Mouse (Mus musculus): ENCODE measurements around the gene Osbpl2. TPM values are rescaled to one million over a fixed set of nuclear protein-coding genes. Genes with fewer than 3 reads are reported as not detected.

The Osbpl2 gene
- polyA plus RNA-seq, 1 experiment from 2014 or later, result 41.8 TPM

DNA sequence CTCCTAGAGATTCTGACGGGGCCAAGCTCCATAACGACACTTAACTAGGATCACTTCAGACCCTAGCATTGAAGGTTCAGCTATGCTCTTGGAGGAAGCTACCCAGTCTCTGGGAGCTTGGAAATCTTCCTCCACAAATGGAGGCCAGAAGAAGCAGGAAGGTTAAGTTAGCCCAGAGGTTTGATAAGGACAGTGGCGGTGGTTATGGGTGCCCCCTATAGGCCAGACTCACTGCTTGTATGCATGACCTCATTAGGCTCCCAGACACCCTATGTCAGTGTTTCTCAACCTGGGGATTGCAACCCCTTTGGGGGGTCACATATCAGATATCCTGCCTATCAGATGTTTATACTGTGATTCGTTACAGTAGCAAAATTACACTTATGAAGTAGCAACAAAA, 12.0 kb upstream of the Osbpl2 start:
- H3K4me2 ChIP-seq (replicated peaks), result no peak overlapping the region
- H3K4me3 ChIP-seq, result no peak overlapping the region
- no peaks in the 10 kb centered on the region for H3K9me3 ChIP-seq
- no peaks in the 10 kb centered on the region for H3K36me3 ChIP-seq
- H3K9ac ChIP-seq, result no peak overlapping the region
- H3K27me3 ChIP-seq, result peaks cover 50% of the 10 kb centered on the region
- H3K4me1 ChIP-seq, result peaks cover 20% of the 10 kb centered on the region
- WGBS, result 66% methylated on average over 4 of the region's 4 CpGs
- no peak overlapping the region for H3K27ac ChIP-seq
- ATAC-seq (ENCODE audit: insufficient number of reproducible peaks, insufficient read depth, low FRiP score, low TSS enrichment), result no peak

DNA sequence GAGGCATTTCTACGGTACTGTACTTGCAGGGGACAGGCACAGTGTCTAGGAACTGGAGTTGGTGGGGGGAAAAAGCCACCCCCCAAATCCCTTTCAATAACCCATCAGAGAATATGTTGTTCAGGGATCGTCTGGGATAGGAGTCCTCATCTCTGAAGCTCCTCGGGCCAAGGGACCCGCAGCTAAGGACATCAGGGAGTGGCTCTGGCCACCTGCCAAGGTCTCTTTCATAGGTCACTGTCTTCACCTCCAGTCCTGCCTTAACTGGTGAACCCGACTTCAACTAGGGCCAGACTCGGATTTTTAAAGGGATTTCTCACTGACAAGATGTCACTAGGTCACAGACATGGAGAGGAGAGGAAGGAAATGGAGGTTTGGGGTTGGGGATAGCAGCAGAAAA, 10.8 kb upstream of the Osbpl2 start:
- WGBS, result 66% methylated on average over 6 of the region's 6 CpGs
- H3K9ac ChIP-seq, result no peak overlapping the region
- no peaks in the 10 kb centered on the region for H3K36me3 ChIP-seq
- peaks cover 38% of the 10 kb centered on the region for H3K27me3 ChIP-seq
- H3K4me1 ChIP-seq, result peaks cover 13% of the 10 kb centered on the region
- H3K4me2 ChIP-seq (replicated peaks), result no peak overlapping the region
- no peaks in the 10 kb centered on the region for H3K9me3 ChIP-seq
- no peak for ATAC-seq (ENCODE audit: insufficient number of reproducible peaks, insufficient read depth, low FRiP score, low TSS enrichment)
- H3K4me3 ChIP-seq, result no peak overlapping the region
- H3K27ac ChIP-seq, result no peak overlapping the region

DNA sequence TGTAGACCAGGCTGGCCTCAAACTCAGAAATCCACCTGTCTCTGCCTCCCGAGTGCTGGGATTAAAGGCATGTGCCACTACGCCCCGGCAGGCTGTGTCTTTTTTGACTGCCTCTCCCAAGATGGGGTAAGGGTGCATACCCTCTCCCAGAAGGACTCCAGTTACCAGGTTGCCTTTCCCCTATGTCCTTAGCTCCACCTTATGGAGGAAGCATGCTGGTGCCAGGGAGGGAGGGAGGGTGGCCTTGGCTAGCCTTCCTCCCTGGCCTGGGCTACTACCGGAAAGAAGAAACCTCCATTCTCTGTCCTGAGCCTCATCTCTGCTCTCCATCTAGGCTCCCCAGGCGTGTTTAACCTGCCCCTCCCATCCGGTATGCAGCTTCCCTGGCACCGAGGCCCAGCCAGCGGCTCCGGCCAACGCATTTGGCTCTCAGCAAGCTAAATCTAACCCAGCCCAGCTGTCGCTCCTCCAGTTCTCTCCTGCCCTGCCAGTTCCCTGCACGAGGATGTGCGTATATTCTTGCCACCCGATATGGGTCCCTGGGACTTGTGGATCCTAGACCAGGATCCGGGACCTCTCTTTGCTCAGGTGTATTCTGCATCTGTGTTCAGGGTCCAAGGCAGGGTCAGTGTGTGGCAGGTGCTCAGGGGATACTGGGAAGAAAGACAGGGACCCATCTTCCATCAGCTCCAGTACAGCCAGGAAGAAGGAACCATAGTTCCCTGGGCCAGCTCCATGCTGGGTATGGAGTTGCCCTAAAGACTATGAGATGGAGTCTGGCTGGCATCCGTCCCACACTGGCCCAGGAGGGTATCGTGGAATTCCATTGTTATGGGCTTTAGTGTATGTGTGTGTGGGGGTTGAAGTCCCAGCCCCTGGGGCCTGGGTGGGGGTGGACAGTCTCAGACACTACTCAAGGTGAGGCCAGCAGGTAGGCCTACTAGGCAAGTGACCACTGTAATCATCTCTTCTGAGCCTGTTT, 4.9 kb upstream of the Osbpl2 start:
- Histone ChIP-seq H3K9ac (no peak overlapping the region), H3K4me2 (replicated peaks) (no peak overlapping the region), H3K36me3 (no peaks in the 10 kb centered on the region), H3K9me3 (no peaks in the 10 kb centered on the region), H3K4me3 (no peak overlapping the region), H3K27ac (no peak overlapping the region), H3K4me1 (peaks cover 22% of the 10 kb centered on the region), H3K27me3 (peaks cover 7% of the 10 kb centered on the region; the same call in 1 of the 2 replicates)
- 53% methylated on average over 17 of the region's 17 CpGs for WGBS
- ATAC-seq (ENCODE audit: insufficient number of reproducible peaks, insufficient read depth, low FRiP score, low TSS enrichment), result no peak

DNA sequence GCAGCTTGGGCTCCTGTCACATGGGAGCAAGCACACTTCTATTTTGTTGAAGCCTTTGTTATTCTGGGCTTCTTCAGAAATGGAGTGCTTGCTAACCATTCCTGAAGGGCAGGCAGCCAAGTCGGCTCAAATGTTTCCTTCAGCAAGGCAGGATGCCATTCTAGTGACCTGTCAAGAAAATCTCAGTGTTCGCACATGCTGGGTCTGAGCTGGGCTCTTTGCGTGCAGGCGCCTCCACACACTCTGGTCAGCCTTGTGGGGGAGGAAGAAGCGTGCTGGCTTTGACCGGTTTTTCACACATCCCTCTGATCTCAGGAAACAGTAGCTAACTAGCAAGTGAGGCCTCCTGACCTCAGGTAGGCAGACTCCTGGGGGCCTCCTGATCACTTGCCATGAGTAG, 3.8 kb upstream of the Osbpl2 start:
- Histone ChIP-seq H3K4me1 (peaks cover 28% of the 10 kb centered on the region), H3K9ac (no peak overlapping the region), H3K36me3 (no peaks in the 10 kb centered on the region), H3K27ac (no peak overlapping the region), H3K27me3 (peaks cover 4% of the 10 kb centered on the region; the same call in 1 of the 2 replicates), H3K4me2 (replicated peaks) (no peak overlapping the region), H3K9me3 (no peaks in the 10 kb centered on the region), H3K4me3 (no peak overlapping the region)
- ATAC-seq (ENCODE audit: insufficient number of reproducible peaks, insufficient read depth, low FRiP score, low TSS enrichment), result no peak
- 53% methylated on average over 6 of the region's 6 CpGs for WGBS

DNA sequence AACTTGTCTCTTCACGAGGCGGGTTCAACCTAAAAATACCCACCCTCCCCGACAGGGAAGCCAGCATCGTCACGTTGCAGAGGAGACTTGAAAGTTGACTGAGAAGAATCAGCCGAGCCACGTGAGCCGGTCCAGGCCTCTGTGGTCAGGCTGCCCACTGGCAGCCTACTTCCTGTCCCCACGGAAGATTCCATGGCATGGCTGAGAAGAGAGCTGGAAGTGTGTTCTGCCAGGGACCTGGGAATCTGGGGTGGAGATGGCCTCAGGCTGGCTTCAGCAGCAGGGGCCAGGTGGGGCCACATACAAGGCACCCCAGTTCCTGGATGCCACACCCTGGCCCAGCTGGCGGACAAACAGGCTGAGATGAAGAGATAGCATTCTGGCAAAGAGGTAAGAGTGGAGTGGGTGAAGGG, 3.0 kb upstream of the Osbpl2 start:
- Histone ChIP-seq H3K9ac (no peak overlapping the region), H3K9me3 (no peaks in the 10 kb centered on the region), H3K4me1 (peaks cover 29% of the 10 kb centered on the region), H3K4me3 (no peak overlapping the region), H3K36me3 (no peaks in the 10 kb centered on the region), H3K27me3 (no peaks in the 10 kb centered on the region), H3K27ac (no peak overlapping the region), H3K4me2 (replicated peaks) (no peak overlapping the region)
- ATAC-seq (ENCODE audit: insufficient number of reproducible peaks, insufficient read depth, low FRiP score, low TSS enrichment), result no peak
- WGBS, result 73% methylated on average over 10 of the region's 10 CpGs

DNA sequence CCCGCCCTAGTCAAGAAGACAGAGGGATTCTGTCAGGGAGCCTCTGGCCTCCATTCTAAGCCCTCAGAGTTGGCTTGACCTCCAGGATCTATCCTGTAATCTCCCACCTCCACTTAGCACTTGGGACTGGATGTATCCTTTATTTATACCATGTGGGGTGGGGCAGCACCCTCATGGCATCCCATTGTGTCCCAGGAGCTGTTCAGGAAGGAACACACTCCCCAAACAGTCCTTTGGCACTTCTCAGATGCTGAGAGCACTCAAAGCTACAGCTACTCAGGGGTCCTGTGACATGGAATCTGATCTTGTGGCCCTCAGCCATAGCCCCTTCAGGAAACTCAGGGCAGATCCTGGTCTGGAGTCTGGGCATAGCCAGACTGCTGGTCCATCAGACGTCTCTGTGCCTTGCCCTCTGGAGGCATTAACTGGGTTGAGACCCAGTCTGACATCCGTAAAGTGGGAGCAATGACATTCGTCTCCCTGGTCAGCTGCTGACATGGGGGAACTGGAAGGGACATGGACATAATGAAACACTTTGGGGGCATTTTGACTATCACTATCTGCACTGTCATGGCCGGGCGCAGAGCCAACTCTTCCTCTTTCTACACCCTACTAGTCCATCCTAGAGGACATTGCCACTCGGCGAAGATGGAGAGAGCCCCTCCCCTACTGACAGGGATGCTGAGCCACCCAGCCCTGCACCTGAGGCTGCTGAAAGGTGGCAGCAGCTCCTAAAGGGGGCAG, 2.2 kb upstream of the Osbpl2 start:
- Histone ChIP-seq H3K9ac (no peak overlapping the region), H3K36me3 (no peaks in the 10 kb centered on the region), H3K27ac (no peak overlapping the region), H3K4me2 (replicated peaks) (no peak overlapping the region), H3K4me3 (no peak overlapping the region), H3K9me3 (no peaks in the 10 kb centered on the region), H3K27me3 (no peaks in the 10 kb centered on the region), H3K4me1 (peaks cover 29% of the 10 kb centered on the region)
- WGBS, result 69% methylated on average over 8 of the region's 8 CpGs
- no peak for ATAC-seq (ENCODE audit: insufficient number of reproducible peaks, insufficient read depth, low FRiP score, low TSS enrichment)

DNA sequence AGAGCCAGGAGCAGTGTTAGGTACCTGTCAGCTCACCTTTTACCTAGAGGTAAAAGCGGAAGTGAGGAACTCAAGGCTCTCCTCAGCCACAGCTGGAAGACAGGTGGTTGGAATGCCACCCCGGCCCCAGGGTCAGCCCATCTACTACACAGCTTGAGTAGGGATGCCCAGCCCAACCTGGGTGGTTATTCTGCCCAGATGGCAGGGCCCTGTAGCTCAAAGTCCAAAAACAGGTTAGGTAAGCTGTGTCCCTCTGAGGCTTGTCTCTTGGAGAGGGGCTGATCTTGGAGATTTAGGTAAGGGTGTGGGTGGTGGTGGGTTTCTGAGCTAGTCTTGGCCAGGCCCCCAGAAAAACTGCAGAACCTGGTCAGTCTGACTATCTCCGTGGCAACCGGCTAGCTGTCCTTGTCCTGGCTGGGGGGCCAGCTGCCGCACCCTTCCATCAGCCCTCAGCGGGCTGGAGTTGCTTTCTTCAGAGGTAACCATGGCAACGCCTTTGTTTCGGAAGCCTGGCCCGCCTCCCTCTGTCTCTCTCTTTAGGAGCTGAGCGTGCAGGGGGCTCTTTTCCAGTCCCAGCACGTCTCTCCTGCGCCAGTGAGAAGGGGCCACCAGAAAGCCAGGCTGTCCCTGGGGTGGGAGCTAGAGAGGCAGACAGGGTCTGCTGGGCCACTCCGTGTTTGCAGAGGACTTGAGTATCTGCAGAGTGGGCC, 1.5 kb upstream of the Osbpl2 start:
- H3K9me3 ChIP-seq, result no peaks in the 10 kb centered on the region
- no peak for ATAC-seq (ENCODE audit: insufficient number of reproducible peaks, insufficient read depth, low FRiP score, low TSS enrichment)
- 9% methylated on average over 13 of the region's 13 CpGs for WGBS
- H3K27ac ChIP-seq, result no peak overlapping the region
- peaks cover 29% of the 10 kb centered on the region for H3K4me1 ChIP-seq
- H3K4me2 ChIP-seq (replicated peaks), result peak overlapping the region; percentile 24; the same call in 1 of the 2 replicates
- H3K4me3 ChIP-seq, result no peak overlapping the region
- no peaks in the 10 kb centered on the region for H3K36me3 ChIP-seq
- no peak overlapping the region for H3K9ac ChIP-seq
- H3K27me3 ChIP-seq, result no peaks in the 10 kb centered on the region

DNA sequence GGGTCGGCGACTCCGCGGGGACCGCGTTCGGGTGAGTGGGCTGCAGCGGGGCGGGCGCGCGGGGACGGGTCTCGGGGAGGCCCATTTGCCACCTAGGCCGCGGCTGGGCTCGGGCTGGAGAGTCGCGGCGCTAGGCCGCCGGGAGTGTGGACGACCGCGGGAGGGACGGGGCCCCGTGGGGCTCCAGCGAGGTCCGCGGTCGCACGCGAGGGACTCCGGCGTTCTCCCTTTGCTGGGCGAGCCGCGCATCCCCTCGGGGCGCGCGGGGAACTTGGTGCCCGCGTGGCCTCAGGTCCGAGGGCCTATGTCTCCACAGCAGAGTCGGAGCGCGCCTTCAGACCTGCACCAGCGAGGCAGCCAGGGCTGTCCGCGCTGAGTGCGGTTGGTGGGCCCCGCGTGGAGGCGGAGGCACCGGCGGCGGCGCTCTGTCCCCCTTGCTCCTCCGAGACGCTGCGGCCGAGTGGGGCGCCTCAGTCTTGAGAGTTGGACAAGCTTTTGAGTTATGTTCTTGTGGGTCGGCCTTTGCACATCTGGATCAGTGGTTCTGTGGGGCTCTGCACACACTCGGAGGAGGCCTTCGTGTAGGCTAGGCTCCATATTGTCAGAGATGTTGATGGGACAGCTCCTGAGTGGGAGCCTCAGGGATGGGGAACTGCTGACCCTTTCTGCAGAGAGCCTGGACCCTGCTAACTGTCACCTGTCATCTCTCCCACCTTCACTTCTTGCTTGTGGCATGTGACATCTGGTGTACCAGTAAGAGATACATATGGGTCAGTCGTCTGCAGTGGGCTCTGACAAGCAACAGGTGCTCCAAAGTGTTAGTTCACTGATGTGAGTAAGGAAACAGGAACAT, 559 bp downstream of the Osbpl2 start:
- Histone ChIP-seq H3K36me3 (peaks cover 8% of the 10 kb centered on the region; the same call in 1 of the 2 replicates), H3K27ac (peak overlapping the region; percentile 32), H3K4me2 (replicated peaks) (peak overlapping the region; percentile 88), H3K4me3 (peak overlapping the region; percentile 77), H3K9me3 (no peaks in the 10 kb centered on the region), H3K27me3 (no peaks in the 10 kb centered on the region), H3K9ac (peak overlapping the region; percentile 84), H3K4me1 (peaks cover 24% of the 10 kb centered on the region)
- ATAC-seq (ENCODE audit: insufficient number of reproducible peaks, insufficient read depth, low FRiP score, low TSS enrichment), result peak; percentile 4; the same call in 1 of the 2 replicates
- WGBS, result under 1% methylated on average over 34 of the region's 68 CpGs

DNA sequence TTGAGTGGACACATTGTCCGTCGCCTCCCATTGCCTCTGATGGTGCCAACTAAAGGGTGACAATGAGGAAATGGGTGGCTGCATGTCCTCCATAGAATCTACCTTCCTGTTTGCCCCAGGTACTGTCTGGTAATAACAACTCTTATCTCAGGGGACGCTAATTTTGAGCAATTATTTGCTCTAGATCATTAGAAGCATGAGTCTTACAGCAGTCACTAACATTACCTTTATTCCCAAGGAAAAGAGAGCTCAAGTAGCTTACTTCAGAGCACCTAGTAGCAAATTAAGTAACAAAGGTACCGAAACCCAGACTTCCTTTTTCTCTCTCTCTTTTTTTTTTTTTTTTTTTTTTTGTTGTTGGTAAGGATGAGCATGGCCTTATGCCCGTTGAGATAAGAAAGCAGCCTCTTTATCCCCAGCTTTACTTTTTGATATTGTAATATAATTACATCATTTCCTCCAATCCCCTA, 1.2 kb downstream of the Osbpl2 start:
- Histone ChIP-seq H3K4me3 (peak overlapping the region; percentile 77), H3K9ac (peak overlapping the region; percentile 84), H3K27ac (no peak overlapping the region), H3K4me1 (peaks cover 24% of the 10 kb centered on the region), H3K9me3 (no peaks in the 10 kb centered on the region), H3K27me3 (no peaks in the 10 kb centered on the region), H3K4me2 (replicated peaks) (peak overlapping the region; percentile 88), H3K36me3 (peaks cover 8% of the 10 kb centered on the region; the same call in 1 of the 2 replicates)
- 67% methylated on average over 5 of the region's 5 CpGs for WGBS
- ATAC-seq (ENCODE audit: insufficient number of reproducible peaks, insufficient read depth, low FRiP score, low TSS enrichment), result no peak

DNA sequence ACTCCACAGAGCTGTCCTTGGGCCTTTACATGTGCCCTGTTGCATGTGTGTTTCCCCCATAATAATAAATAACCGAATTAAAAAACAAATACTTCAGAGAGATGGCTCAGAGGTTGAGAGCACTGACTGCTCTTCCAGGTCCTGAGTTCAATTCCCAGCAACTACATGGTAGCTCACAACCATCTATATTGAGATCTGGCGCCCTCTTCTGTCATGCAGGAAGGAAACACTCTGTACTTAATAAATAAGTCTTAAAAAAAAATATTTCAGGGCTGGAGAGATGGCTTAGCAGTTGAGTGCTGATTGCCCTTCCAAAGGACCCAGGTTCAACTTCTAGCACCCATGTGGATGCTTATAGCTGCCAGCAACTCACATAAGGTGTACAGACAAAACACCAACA, 5.1 kb downstream of the Osbpl2 start:
- Histone ChIP-seq H3K4me1 (peaks cover 10% of the 10 kb centered on the region), H3K9me3 (no peaks in the 10 kb centered on the region), H3K4me3 (no peak overlapping the region), H3K9ac (no peak overlapping the region), H3K4me2 (replicated peaks) (no peak overlapping the region), H3K27ac (no peak overlapping the region), H3K27me3 (no peaks in the 10 kb centered on the region), H3K36me3 (peaks cover 8% of the 10 kb centered on the region; the same call in 1 of the 2 replicates)
- 77% methylated on average over 2 of the region's 2 CpGs for WGBS
- ATAC-seq (ENCODE audit: insufficient number of reproducible peaks, insufficient read depth, low FRiP score, low TSS enrichment), result no peak

Measured in embryonic facial prominence, embryonic 12.5 days (tissue).